Mouse (Mus musculus): ENCODE data around the gene Arhgap15.

GRCm38 (mm10) chr2:43949775-43950492 is 201.3 kb downstream of the Arhgap15 start:
- no peak for TF ChIP-seq POLR2A (IDR thresholded peaks at IDR 0.05; ENCODE audit: insufficient read depth, low read depth, low read length)
- TF ChIP-seq CTCF (IDR thresholded peaks at IDR 0.05; ENCODE audit: insufficient read depth, low read depth, low read length), result no peak
